Mouse (Mus musculus) stomach, embryonic 16.5 days (tissue): ENCODE measurements around the gene Spdye4b. TPM values are rescaled to one million over a fixed set of nuclear protein-coding genes. Genes with fewer than 3 reads are reported as not detected.
"Not testable (repeated sequence)": the region's sequence is repeated elsewhere in the genome, so short reads cannot be mapped to it uniquely, and the experiment has no call there.

Experiments
- ATAC-seq: fragments of 200-750 bp; cut with Nextera tagmentation; 2 replicates; pipeline ENCODE4 v1.8.0; 2017; ENCODE audit warnings: moderate number of reproducible peaks, moderate TSS enrichment; ENCODE audit not compliant: insufficient read depth, low FRiP score
- H3K27ac ChIP-seq: fragments of 300-500 bp; sonication (generic); 2 replicates; pipeline ENCODE4 v1.5.1; 2014; ENCODE audit warnings: low read length
- H3K27me3 ChIP-seq: fragments of 300-500 bp; sonication (generic); 2 replicates; pipeline ENCODE4 v1.6.1; 2014; ENCODE audit warnings: low read length, control low read depth, mixed read lengths; ENCODE audit not compliant: control insufficient read depth, insufficient read depth
- H3K36me3 ChIP-seq: fragments of 300-500 bp; sonication (generic); 2 replicates; pipeline ENCODE4 v1.6.1; 2014; ENCODE audit warnings: low read length; ENCODE audit not compliant: control insufficient read depth, insufficient read depth
- H3K4me1 ChIP-seq: fragments of 300-500 bp; sonication (generic); 2 replicates; pipeline ENCODE4 v1.6.1; 2014; ENCODE audit warnings: low read length, control low read depth, mixed read lengths; ENCODE audit not compliant: control insufficient read depth, insufficient read depth
- H3K4me2 ChIP-seq: fragments of 300-500 bp; sonication (generic); 2 replicates; pipeline ENCODE4 v1.6.1; 2014; ENCODE audit warnings: low read depth, low read length, mixed read lengths
- H3K4me3 ChIP-seq: fragments of 300-500 bp; sonication (generic); replicated peaks from 2 replicates; pipeline ENCODE4 v1.5.1; 2014; ENCODE audit warnings: mild to moderate bottlenecking, low read length
- H3K9ac ChIP-seq: fragments of 300-500 bp; sonication (generic); 2 replicates; pipeline ENCODE4 v1.6.1; 2014; ENCODE audit warnings: low read length
- H3K9me3 ChIP-seq: fragments of 300-500 bp; sonication (generic); replicated peaks from 2 replicates; pipeline ENCODE4 v1.6.1; 2016; ENCODE audit warnings: low read length, control low read depth; ENCODE audit not compliant: control insufficient read depth
- WGBS: fragments of 180-500 bp; shearing (Covaris S2); extraction: QIAGEN DNeasy Blood & Tissue Kit; methylation state at CpG from one replicate; pipeline ENCODE4 v1.1.7; 2014; 5-methylcytosine and 5-hydroxymethylcytosine counted together
- polyA plus RNA-seq: library from polyadenylated mRNA; unstranded; fragments of >200 nt; fragmentation: Nextera tagmentation; extraction: Ambion mirVana; gene quantifications from 2 replicates; pipeline ENCODE4 v1.2.1, GENCODE M21; 2015

Spdye4b gene
- polyA plus RNA-seq, 1 experiment from 2014 or later: not detected

- Histone ChIP-seq H3K4me2 (no peak overlapping the region), H3K4me1 (no peaks in the 10 kb centered on the region), H3K36me3 (no peaks in the 10 kb centered on the region), H3K4me3 (no peak overlapping the region), H3K9me3 (no peaks in the 10 kb centered on the region; the same call in 1 of the 2 replicates), H3K27me3 (no peaks in the 10 kb centered on the region), H3K9ac (no peak overlapping the region), H3K27ac (no peak overlapping the region)
- ATAC-seq: no peak
- 78% methylated on average over 2 of the region's 2 CpGs for WGBS
These were observed 30.8 kb upstream of the Spdye4b start for GRCm38 (mm10) chr5:143150044-143150443.

GRCm38 (mm10) chr5:143153756-143154155 is 27.1 kb upstream of the Spdye4b start:
- Histone ChIP-seq H3K27me3 (peaks cover 12% of the 10 kb centered on the region), H3K4me3 (no peak overlapping the region), H3K4me1 (no peaks in the 10 kb centered on the region), H3K9ac (no peak overlapping the region), H3K4me2 (no peak overlapping the region), H3K27ac (no peak overlapping the region), H3K9me3 (no peaks in the 10 kb centered on the region; the same call in 1 of the 2 replicates), H3K36me3 (no peaks in the 10 kb centered on the region)
- ATAC-seq: no peak
- WGBS: 85% methylated on average over 10 of the region's 10 CpGs

- no peak overlapping the region for H3K9ac ChIP-seq
- H3K4me2 ChIP-seq: no peak overlapping the region
- no peaks in the 10 kb centered on the region for H3K36me3 ChIP-seq
- no peak overlapping the region for H3K4me3 ChIP-seq
- WGBS: 79% methylated on average over 3 of the region's 3 CpGs
- no peaks in the 10 kb centered on the region for H3K4me1 ChIP-seq
- peaks cover 21% of the 10 kb centered on the region for H3K27me3 ChIP-seq
- no peaks in the 10 kb centered on the region for H3K9me3 ChIP-seq
- H3K27ac ChIP-seq: no peak overlapping the region
- no peak for ATAC-seq
These were observed 25.3 kb upstream of the Spdye4b start for GRCm38 (mm10) chr5:143155534-143155933.

GRCm38 (mm10) chr5:143165508-143166070 is 15.2 kb upstream of the Spdye4b start:
- H3K4me1 ChIP-seq: no peaks in the 10 kb centered on the region
- H3K27me3 ChIP-seq: no peaks in the 10 kb centered on the region
- peak; percentile 92 for ATAC-seq
- H3K36me3 ChIP-seq: no peaks in the 10 kb centered on the region
- H3K9me3 ChIP-seq: no peaks in the 10 kb centered on the region
- no peak overlapping the region for H3K9ac ChIP-seq
- 10% methylated on average over 18 of the region's 18 CpGs for WGBS
- no peak overlapping the region for H3K4me3 ChIP-seq
- H3K27ac ChIP-seq: no peak overlapping the region
- H3K4me2 ChIP-seq: peak overlapping the region; percentile 30

- Histone ChIP-seq H3K9ac (no peak overlapping the region), H3K27me3 (no peaks in the 10 kb centered on the region), H3K27ac (no peak overlapping the region), H3K4me2 (no peak overlapping the region), H3K9me3 (peaks cover 12% of the 10 kb centered on the region; the same call in 1 of the 2 replicates), H3K4me1 (peaks cover 8% of the 10 kb centered on the region), H3K36me3 (peaks cover 56% of the 10 kb centered on the region), H3K4me3 (no peak overlapping the region)
- WGBS: 92% methylated on average over 4 of the region's 4 CpGs
- ATAC-seq: no peak
These were observed 4.8 kb upstream of the Spdye4b start for GRCm38 (mm10) chr5:143175970-143176369.

- WGBS: 87% methylated on average over 3 of the region's 3 CpGs
- H3K9ac ChIP-seq: no peak overlapping the region
- no peaks in the 10 kb centered on the region for H3K27me3 ChIP-seq
- no peak for ATAC-seq
- no peak overlapping the region for H3K4me3 ChIP-seq
- H3K9me3 ChIP-seq: peaks cover 12% of the 10 kb centered on the region; the same call in 1 of the 2 replicates
- peaks cover 45% of the 10 kb centered on the region for H3K36me3 ChIP-seq
- H3K4me1 ChIP-seq: peaks cover 10% of the 10 kb centered on the region
- no peak overlapping the region for H3K27ac ChIP-seq
- no peak overlapping the region for H3K4me2 ChIP-seq
These were observed 3.1 kb upstream of the Spdye4b start for GRCm38 (mm10) chr5:143177541-143178200.

GRCm38 (mm10) chr5:143179179-143179578 is 1.6 kb upstream of the Spdye4b start:
- Histone ChIP-seq H3K4me2 (peak overlapping the region; percentile 69), H3K36me3 (peaks cover 30% of the 10 kb centered on the region), H3K27me3 (no peaks in the 10 kb centered on the region), H3K4me1 (peaks cover 10% of the 10 kb centered on the region), H3K27ac (no peak overlapping the region), H3K4me3 (peak overlapping the region; percentile 76; the same call in 1 of the 2 replicates), H3K9ac (no peak overlapping the region; the same call in 1 of the 2 replicates), H3K9me3 (0 out of 2 replicates have a peak, but pooled peaks cover 4% of the 10 kb centered on the region)
- ATAC-seq: no peak
- WGBS: 29% methylated on average over 6 of the region's 6 CpGs

- not testable (repeated sequence) for H3K4me2 ChIP-seq, H3K36me3 ChIP-seq, H3K27ac ChIP-seq, H3K4me3 ChIP-seq, H3K4me1 ChIP-seq, ATAC-seq, H3K9me3 ChIP-seq, H3K27me3 ChIP-seq, H3K9ac ChIP-seq
- WGBS: no CpG with 5 or more reads among the region's 1 CpGs
These were observed 7.2 kb downstream of the Spdye4b start for GRCm38 (mm10) chr5:143188014-143188413.

GRCm38 (mm10) chr5:143192806-143193205 is 12.0 kb downstream of the Spdye4b start:
- Histone ChIP-seq H3K36me3 (no peaks in the 10 kb centered on the region), H3K4me2 (no peak overlapping the region), H3K9ac (no peak overlapping the region), H3K9me3 (no peaks in the 10 kb centered on the region), H3K27ac (no peak overlapping the region), H3K27me3 (no peaks in the 10 kb centered on the region), H3K4me3 (no peak overlapping the region), H3K4me1 (no peaks in the 10 kb centered on the region)
- WGBS: 87% methylated on average over 8 of the region's 8 CpGs
- no peak for ATAC-seq
